Mouse (Mus musculus) G1E (cell line): ENCODE measurements around the gene Rab26. TPM values are rescaled to one million over a fixed set of nuclear protein-coding genes. Genes with fewer than 3 reads are reported as not detected.

Source experiments
- ATAC-seq: 2 replicates; pipeline ENCODE4 v1.8.0; 2016; ENCODE audit warnings: mild to moderate bottlenecking; ENCODE audit not compliant: insufficient number of reproducible peaks, poor library complexity, low FRiP score, severe bottlenecking; ENCODE audit errors: extremely low read depth
- DNase-seq: peaks from one replicate; pipeline ENCODE4 v3.0.0; 2012; ENCODE audit warnings: low spot score
- H3K27me3 ChIP-seq: 2 replicates; pipeline ENCODE4 v1.6.1; 2012; ENCODE audit warnings: mild to moderate bottlenecking, low read length, inconsistent platforms; ENCODE audit not compliant: insufficient read depth
- H3K36me3 ChIP-seq: replicated peaks from 2 replicates; pipeline ENCODE3; 2012; ENCODE audit warnings: mild to moderate bottlenecking, inconsistent platforms
- H3K4me1 ChIP-seq: 2 replicates; pipeline ENCODE4 v1.6.1; 2012; ENCODE audit warnings: low read depth, low read length, inconsistent platforms, mixed read lengths; ENCODE audit not compliant: insufficient read depth
- H3K4me3 ChIP-seq: 2 replicates; pipeline ENCODE4 v1.5.1; 2012; ENCODE audit warnings: low read depth, mild to moderate bottlenecking, inconsistent platforms, low read length, moderate library complexity, mixed read lengths
- H3K9me3 ChIP-seq: replicated peaks from 2 replicates; pipeline ENCODE4 v1.6.1; 2012; ENCODE audit warnings: inconsistent platforms
- CTCF ChIP-seq: IDR thresholded peaks from 2 replicates; pipeline ENCODE4 v1.5.1; 2012; ENCODE audit warnings: low read depth, low read length, inconsistent platforms, mixed read lengths
- GATA1 ChIP-seq: IDR thresholded peaks from 2 replicates; pipeline ENCODE4 v1.6.1; 2012; ENCODE audit warnings: borderline replicate concordance, low read length, inconsistent platforms, mixed read lengths
- GATA2 ChIP-seq: IDR thresholded peaks from 2 replicates; pipeline ENCODE4 v1.6.1; 2012; ENCODE audit warnings: low read depth, low read length, inconsistent platforms, borderline replicate concordance
- POLR2AphosphoS5 ChIP-seq: IDR thresholded peaks from 2 replicates; pipeline ENCODE4 v1.6.1; 2012; ENCODE audit warnings: low read depth, low read length, inconsistent platforms; ENCODE audit not compliant: insufficient replicate concordance
- TAL1 ChIP-seq: conservative IDR thresholded peaks from 2 replicates; pipeline ENCODE4 v1.6.1; 2012; ENCODE audit warnings: low read depth, low read length, inconsistent platforms, mixed read lengths
- polyA plus RNA-seq: library from polyadenylated mRNA; stranded (reverse); fragments of >175 nt; gene quantifications from 2 replicates; pipeline ENCODE4 v1.2.3, GENCODE M21; 2012
- total RNA-seq, 2 experiments: library from RNA; stranded (forward) in 1 of 2; stranded (reverse) in 1 of 2; fragments of 200-1000 nt in 1 of 2; fragments of >200 nt in 1 of 2; fragmentation: Nextera tagmentation in 1 of 2; gene quantifications; 2 replicates each; pipeline ENCODE4 v1.2.3; 2014 to 2017

Rab26 gene
- total and polyA plus RNA-seq, 3 experiments, result 0.26 to 0.49 TPM; not detected in 1

DNA sequence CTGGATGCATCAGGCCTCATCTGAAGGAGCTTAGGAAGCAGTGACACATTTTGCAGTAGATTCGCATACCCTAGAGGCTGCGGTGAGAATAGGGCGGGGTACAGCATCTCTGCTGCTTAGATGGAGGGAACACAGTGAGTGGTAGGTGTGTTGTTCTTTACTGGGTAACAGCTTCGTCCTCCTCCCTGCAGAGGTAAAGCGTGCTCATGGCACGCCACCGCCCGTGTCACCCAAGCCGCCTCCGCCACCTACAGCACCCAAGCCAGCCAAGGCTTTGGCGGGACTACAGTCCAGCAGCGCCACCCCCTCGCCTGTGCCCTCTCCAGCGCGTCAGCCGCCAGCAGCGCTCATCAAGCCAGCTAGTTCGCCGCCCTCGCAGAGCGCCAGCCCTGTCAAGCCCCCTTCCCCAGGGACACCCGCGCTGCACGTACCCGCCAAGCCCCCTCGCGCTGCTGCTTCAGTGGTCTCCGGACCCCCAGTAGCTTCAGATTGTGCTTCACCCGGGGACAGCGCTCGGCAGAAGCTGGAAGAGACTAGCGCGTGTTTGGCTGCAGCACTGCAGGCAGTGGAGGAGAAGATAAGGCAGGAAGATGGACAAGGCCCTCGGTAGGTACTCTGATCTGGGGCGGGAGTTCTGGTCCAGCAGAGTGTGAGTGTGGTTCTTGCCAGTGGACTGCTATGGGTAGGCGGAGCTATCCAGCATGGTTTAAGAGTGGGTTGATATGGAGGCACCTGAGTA lies 27.5 kb downstream of the Rab26 start:
- DNase-seq, result no peak
- Histone ChIP-seq H3K9me3 (no peaks in the 10 kb centered on the region), H3K36me3 (peaks cover 70% of the 10 kb centered on the region), H3K4me3 (no peak overlapping the region), H3K27me3 (peaks cover 30% of the 10 kb centered on the region), H3K4me1 (0 out of 2 replicates have a peak, but pooled peaks cover 14% of the 10 kb centered on the region)
- no peak for ATAC-seq
- TF ChIP-seq TAL1 (no peak), GATA2 (no peak), POLR2AphosphoS5 (no peak), GATA1 (no peak), CTCF (no peak)

DNA sequence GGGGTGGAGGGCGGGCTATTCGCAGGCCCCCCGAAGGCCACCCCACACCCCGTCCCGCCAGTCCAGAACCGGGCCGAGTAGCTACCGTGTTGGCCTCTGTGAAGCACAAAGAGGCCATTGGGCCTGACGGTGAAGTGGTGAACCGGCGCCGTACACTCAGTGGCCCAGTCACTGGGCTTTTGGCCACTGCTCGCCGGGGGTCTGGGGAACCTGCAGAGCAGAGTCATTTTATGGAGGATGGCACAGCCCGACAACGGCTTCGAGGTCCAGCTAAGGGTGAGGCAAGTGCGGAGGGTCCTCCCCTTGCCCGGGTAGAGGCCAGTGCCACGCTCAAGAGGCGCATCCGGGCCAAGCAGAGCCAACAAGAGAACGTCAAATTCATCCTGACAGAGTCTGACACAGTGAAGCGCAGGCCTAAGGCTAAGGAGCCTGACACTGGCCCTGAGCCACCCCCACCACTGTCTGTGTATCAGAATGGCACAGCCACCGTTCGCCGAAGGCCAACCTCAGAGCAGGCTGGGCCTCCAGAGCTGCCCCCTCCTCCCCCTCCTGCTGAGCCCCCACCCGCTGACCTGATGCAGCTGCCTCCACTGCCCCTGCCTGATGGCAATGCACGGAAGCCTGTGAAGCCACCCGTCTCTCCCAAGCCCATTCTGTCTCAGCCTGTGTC lies 28.6 kb downstream of the Rab26 start:
- Histone ChIP-seq H3K4me1 (peaks cover 16% of the 10 kb centered on the region; the same call in 1 of the 2 replicates), H3K4me3 (no peak overlapping the region), H3K9me3 (no peaks in the 10 kb centered on the region), H3K36me3 (peaks cover 60% of the 10 kb centered on the region), H3K27me3 (peaks cover 41% of the 10 kb centered on the region)
- TF ChIP-seq POLR2AphosphoS5 (no peak), GATA1 (no peak), TAL1 (no peak), CTCF (no peak), GATA2 (no peak)
- no peak for ATAC-seq
- DNase-seq, result no peak

DNA sequence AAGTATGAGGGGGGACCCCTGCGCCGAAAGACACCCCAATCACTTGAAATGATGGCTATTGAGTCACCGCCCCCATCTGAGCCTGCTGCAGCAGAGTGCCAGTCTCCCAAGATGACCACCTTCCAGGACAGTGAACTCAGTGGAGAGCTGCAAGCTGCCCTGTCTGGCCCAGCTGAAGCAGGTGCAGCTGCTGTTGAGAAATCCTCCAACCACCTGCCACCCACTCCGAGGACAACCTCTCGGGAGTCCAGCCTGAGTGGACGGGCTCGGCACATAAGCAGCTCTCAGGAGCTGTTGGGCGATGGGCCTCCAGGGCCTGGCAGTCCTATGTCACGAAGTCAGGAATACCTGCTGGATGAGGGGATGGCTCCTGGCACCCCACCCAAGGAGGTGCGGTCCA lies 29.9 kb downstream of the Rab26 start:
- DNase-seq (no peak), ATAC-seq (no peak)
- Histone ChIP-seq H3K4me1 (peaks cover 16% of the 10 kb centered on the region; the same call in 1 of the 2 replicates), H3K9me3 (no peaks in the 10 kb centered on the region), H3K4me3 (no peak overlapping the region), H3K36me3 (peaks cover 46% of the 10 kb centered on the region), H3K27me3 (peaks cover 53% of the 10 kb centered on the region)
- TF ChIP-seq TAL1, result no peak
- TF ChIP-seq GATA2, result no peak
- TF ChIP-seq POLR2AphosphoS5, result no peak
- TF ChIP-seq CTCF, result no peak
- TF ChIP-seq GATA1, result no peak

DNA sequence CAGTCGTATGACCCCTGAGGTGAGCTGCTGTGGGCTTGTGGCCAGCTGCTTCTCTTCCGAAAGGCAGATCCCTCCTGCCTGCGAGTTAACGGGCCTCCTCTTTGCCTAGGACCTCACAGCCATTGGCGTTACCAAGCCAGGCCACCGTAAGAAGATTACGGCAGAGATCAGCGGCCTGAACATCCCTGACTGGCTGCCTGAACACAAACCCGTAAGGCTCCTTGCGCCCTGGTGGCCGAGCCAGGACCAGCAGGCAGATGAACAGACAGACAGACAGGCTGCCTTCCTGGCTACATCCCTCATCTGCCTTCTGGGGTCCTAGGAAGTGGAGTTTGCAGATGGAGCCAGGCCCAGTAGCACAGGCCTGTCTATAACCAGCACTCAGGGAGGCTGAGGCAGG lies 31.8 kb downstream of the Rab26 start:
- ATAC-seq, result no peak
- H3K9me3 ChIP-seq, result no peaks in the 10 kb centered on the region
- H3K4me1 ChIP-seq, result peaks cover 11% of the 10 kb centered on the region; the same call in 1 of the 2 replicates
- H3K36me3 ChIP-seq, result peaks cover 28% of the 10 kb centered on the region
- no peak for DNase-seq
- TF ChIP-seq TAL1 (no peak), GATA2 (no peak), GATA1 (no peak), CTCF (no peak), POLR2AphosphoS5 (no peak)
- H3K27me3 ChIP-seq, result peaks cover 66% of the 10 kb centered on the region
- H3K4me3 ChIP-seq, result no peak overlapping the region

DNA sequence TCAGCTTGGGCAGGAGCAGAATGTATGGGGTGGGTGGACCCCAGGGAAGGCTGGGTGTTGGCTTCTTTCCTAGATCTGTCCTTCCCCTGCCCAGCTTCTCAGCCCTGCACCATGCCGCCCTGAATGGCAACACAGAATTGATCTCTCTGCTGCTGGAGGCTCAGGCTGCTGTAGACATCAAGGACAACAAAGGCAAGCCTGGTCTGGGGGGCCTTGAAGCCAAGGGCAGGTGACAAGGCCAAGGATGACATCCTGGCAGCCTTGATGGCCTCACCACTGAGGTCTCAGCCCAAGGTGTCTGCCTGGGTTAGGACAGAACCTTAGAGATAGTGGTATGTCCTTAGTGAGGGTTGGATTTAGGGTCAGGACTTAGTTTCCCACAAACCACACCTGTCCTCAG lies 38.0 kb downstream of the Rab26 start:
- TF ChIP-seq GATA1, result no peak
- Histone ChIP-seq H3K36me3 (no peaks in the 10 kb centered on the region), H3K27me3 (peaks cover 50% of the 10 kb centered on the region), H3K9me3 (no peaks in the 10 kb centered on the region), H3K4me1 (no peaks in the 10 kb centered on the region; the same call in 1 of the 2 replicates), H3K4me3 (no peak overlapping the region)
- DNase-seq (no peak), ATAC-seq (no peak)

DNA sequence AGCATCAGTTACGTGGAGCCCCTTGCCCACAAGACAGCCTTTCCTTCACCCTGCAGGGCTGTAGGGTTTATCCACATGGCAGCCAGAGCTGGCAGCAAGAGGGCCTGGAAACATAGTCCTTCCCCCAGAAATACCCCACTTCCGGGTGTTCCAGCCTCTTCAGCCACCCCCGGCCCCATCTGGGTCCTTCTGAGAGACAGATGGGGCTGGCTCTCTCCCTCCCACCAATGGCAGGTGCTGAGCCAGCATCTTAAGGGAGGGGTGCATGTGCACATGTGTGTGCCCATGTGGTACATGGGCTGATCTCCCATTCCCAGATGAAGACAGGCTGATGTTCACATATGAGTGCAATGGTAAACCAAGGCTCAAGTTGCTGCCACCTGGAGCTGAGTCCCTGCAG lies 38.6 kb downstream of the Rab26 start:
- no peak for DNase-seq
- Histone ChIP-seq H3K27me3 (peaks cover 50% of the 10 kb centered on the region), H3K9me3 (no peaks in the 10 kb centered on the region), H3K4me3 (no peak overlapping the region), H3K36me3 (no peaks in the 10 kb centered on the region), H3K4me1 (no peaks in the 10 kb centered on the region)
- TF ChIP-seq GATA1, result no peak
- TF ChIP-seq TAL1, result no peak
- no peak for TF ChIP-seq POLR2AphosphoS5
- TF ChIP-seq GATA2, result no peak
- TF ChIP-seq CTCF, result no peak
- no peak for ATAC-seq
